Mouse (Mus musculus): ENCODE measurements around the gene Gm20517.

DNA sequence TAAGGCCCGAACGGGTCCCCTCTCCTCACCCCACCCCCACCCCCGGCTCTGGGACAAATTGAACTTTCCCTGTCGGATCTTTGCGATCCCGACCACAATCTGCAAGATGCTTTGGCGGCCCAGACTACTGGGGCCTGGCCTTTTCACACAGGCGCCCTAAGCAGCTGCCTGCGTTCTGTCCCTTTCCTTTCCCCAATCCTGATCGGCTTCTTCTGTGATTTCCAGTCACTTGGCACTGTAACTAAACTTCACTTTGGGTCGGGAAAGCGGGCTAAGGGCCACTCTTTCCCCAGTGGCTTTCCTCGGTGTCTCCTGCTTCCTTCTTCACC lies 17.6 kb upstream of the Gm20517 start:
- TF ChIP-seq MAX (IDR thresholded peaks at IDR 0.05; ENCODE audit: low read length) (no peak), MAFK (IDR thresholded peaks at IDR 0.05; ENCODE audit: borderline replicate concordance, low read depth, low read length) (no peak), CTCF (IDR thresholded peaks at IDR 0.05 in 2 of 3, conservative IDR thresholded peaks at IDR 0.05 in 1 of 3; ENCODE audit: control insufficient read depth in 1 of 3, insufficient read depth in 1 of 3, low read depth in 2 of 3, low read length in 3 of 3, poor library complexity in 1 of 3, severe bottlenecking in 1 of 3) (no peak), CHD1 (IDR thresholded peaks at IDR 0.05; ENCODE audit: low read depth, low read length) (no peak), JUND (IDR thresholded peaks at IDR 0.05; ENCODE audit: low read depth, low read length) (no peak)
